Mouse (Mus musculus): ENCODE measurements around the gene Gm11541. TPM values are rescaled to one million over a fixed set of nuclear protein-coding genes. Genes with fewer than 3 reads are reported as not detected.

The Gm11541 gene
- polyA plus RNA-seq, 1 experiment from 2014 or later: not detected

GRCm38 (mm10) chr11:94717239-94717638, 12.9 kb upstream of the Gm11541 start:
- Histone ChIP-seq H3K4me2 (ENCODE audit: low read depth, low read length) (peak overlapping the region; percentile 44; the same call in 1 of the 2 replicates), H3K36me3 (replicated peaks; ENCODE audit: insufficient read depth, low read length) (no peaks in the 10 kb centered on the region), H3K9me3 (ENCODE audit: low read length) (no peaks in the 10 kb centered on the region), H3K27ac (ENCODE audit: low read depth) (no peak overlapping the region), H3K4me1 (ENCODE audit: insufficient read depth) (peaks cover 3% of the 10 kb centered on the region; the same call in 1 of the 2 replicates), H3K4me3 (ENCODE audit: low read depth, low read length) (no peak overlapping the region), H3K9ac (replicated peaks) (no peak overlapping the region), H3K27me3 (ENCODE audit: insufficient read depth, low read length) (0 out of 2 replicates have a peak, but pooled peaks cover 2% of the 10 kb centered on the region)
- 48% methylated on average over 11 of the region's 11 CpGs for WGBS (ENCODE audit: insufficient replicate concordance)
- TF ChIP-seq EP300 (IDR thresholded peaks at IDR 0.05; ENCODE audit: low read depth) (no peak), CTCF (IDR thresholded peaks at IDR 0.05; ENCODE audit: low read depth) (no peak)
- no peak for DNase-seq
- no peak for ATAC-seq

- WGBS (ENCODE audit: insufficient replicate concordance): 15% methylated on average over 9 of the region's 9 CpGs
- Histone ChIP-seq H3K4me2 (ENCODE audit: low read depth, low read length) (peak overlapping the region; percentile 44; the same call in 1 of the 2 replicates), H3K9me3 (ENCODE audit: low read length) (no peaks in the 10 kb centered on the region), H3K27ac (ENCODE audit: low read depth) (no peak overlapping the region), H3K27me3 (ENCODE audit: insufficient read depth, low read length) (0 out of 2 replicates have a peak, but pooled peaks cover 2% of the 10 kb centered on the region), H3K4me1 (ENCODE audit: insufficient read depth) (peaks cover 3% of the 10 kb centered on the region; the same call in 1 of the 2 replicates), H3K9ac (replicated peaks) (no peak overlapping the region), H3K36me3 (replicated peaks; ENCODE audit: insufficient read depth, low read length) (no peaks in the 10 kb centered on the region), H3K4me3 (ENCODE audit: low read depth, low read length) (no peak overlapping the region)
- TF ChIP-seq CTCF (IDR thresholded peaks at IDR 0.05; ENCODE audit: low read depth) (peak; percentile 69), EP300 (IDR thresholded peaks at IDR 0.05; ENCODE audit: low read depth) (no peak)
- DNase-seq (peak; percentile 59), ATAC-seq (peak; percentile 86)
Measured at GRCm38 (mm10) chr11:94716754-94717153, 12.5 kb upstream of the Gm11541 start.

- H3K4me2 ChIP-seq (ENCODE audit: low read depth, low read length): no peak overlapping the region
- H3K27me3 ChIP-seq (ENCODE audit: insufficient read depth, low read length): 0 out of 2 replicates have a peak, but pooled peaks cover 2% of the 10 kb centered on the region
- ATAC-seq: no peak
- TF ChIP-seq EP300 (IDR thresholded peaks at IDR 0.05; ENCODE audit: low read depth) (no peak), CTCF (IDR thresholded peaks at IDR 0.05; ENCODE audit: low read depth) (no peak)
- no peak for DNase-seq
- no peak overlapping the region for H3K4me3 ChIP-seq (ENCODE audit: low read depth, low read length)
- no peaks in the 10 kb centered on the region for H3K36me3 ChIP-seq (replicated peaks; ENCODE audit: insufficient read depth, low read length)
- no peak overlapping the region for H3K9ac ChIP-seq (replicated peaks)
- H3K27ac ChIP-seq (ENCODE audit: low read depth): no peak overlapping the region
- H3K9me3 ChIP-seq (ENCODE audit: low read length): no peaks in the 10 kb centered on the region
- H3K4me1 ChIP-seq (ENCODE audit: insufficient read depth): peaks cover 3% of the 10 kb centered on the region; the same call in 1 of the 2 replicates
- WGBS (ENCODE audit: insufficient replicate concordance): 81% methylated on average over 5 of the region's 5 CpGs
Measured at GRCm38 (mm10) chr11:94715622-94716021, 11.3 kb upstream of the Gm11541 start.

- ATAC-seq (no peak), DNase-seq (no peak)
- Histone ChIP-seq H3K4me3 (ENCODE audit: low read depth, low read length) (no peak overlapping the region), H3K27ac (ENCODE audit: low read depth) (no peak overlapping the region), H3K4me1 (ENCODE audit: insufficient read depth) (peaks cover 3% of the 10 kb centered on the region; the same call in 1 of the 2 replicates), H3K9me3 (ENCODE audit: low read length) (no peaks in the 10 kb centered on the region), H3K4me2 (ENCODE audit: low read depth, low read length) (no peak overlapping the region), H3K9ac (replicated peaks) (no peak overlapping the region), H3K27me3 (ENCODE audit: insufficient read depth, low read length) (0 out of 2 replicates have a peak, but pooled peaks cover 2% of the 10 kb centered on the region), H3K36me3 (replicated peaks; ENCODE audit: insufficient read depth, low read length) (no peaks in the 10 kb centered on the region)
- 42% methylated on average over 11 of the region's 11 CpGs for WGBS (ENCODE audit: insufficient replicate concordance)
- TF ChIP-seq EP300 (IDR thresholded peaks at IDR 0.05; ENCODE audit: low read depth) (no peak), CTCF (IDR thresholded peaks at IDR 0.05; ENCODE audit: low read depth) (no peak)
Measured at GRCm38 (mm10) chr11:94713246-94713860, 9.1 kb upstream of the Gm11541 start.

- Histone ChIP-seq H3K27ac (ENCODE audit: low read depth) (no peak overlapping the region), H3K9ac (replicated peaks) (no peak overlapping the region), H3K27me3 (ENCODE audit: insufficient read depth, low read length) (no peaks in the 10 kb centered on the region), H3K9me3 (ENCODE audit: low read length) (no peaks in the 10 kb centered on the region), H3K4me3 (ENCODE audit: low read depth, low read length) (no peak overlapping the region), H3K4me1 (ENCODE audit: insufficient read depth) (no peaks in the 10 kb centered on the region), H3K36me3 (replicated peaks; ENCODE audit: insufficient read depth, low read length) (no peaks in the 10 kb centered on the region), H3K4me2 (ENCODE audit: low read depth, low read length) (no peak overlapping the region)
- 0 out of 2 replicates have a peak, but pooled peaks have one; percentile 16 for TF ChIP-seq CTCF (IDR thresholded peaks at IDR 0.05; ENCODE audit: low read depth)
- no peak for TF ChIP-seq EP300 (IDR thresholded peaks at IDR 0.05; ENCODE audit: low read depth)
- WGBS (ENCODE audit: insufficient replicate concordance): 38% methylated on average over 7 of the region's 7 CpGs
- ATAC-seq (no peak), DNase-seq (no peak)
Measured at GRCm38 (mm10) chr11:94704020-94704419, 279 bp downstream of the Gm11541 start.

GRCm38 (mm10) chr11:94702216-94702610, 2.1 kb downstream of the Gm11541 start:
- ATAC-seq: no peak
- Histone ChIP-seq H3K4me2 (ENCODE audit: low read depth, low read length) (0 out of 2 replicates have a peak overlapping the region, but pooled peaks have one; percentile 1), H3K4me1 (ENCODE audit: insufficient read depth) (no peaks in the 10 kb centered on the region), H3K4me3 (ENCODE audit: low read depth, low read length) (no peak overlapping the region), H3K27ac (ENCODE audit: low read depth) (no peak overlapping the region), H3K27me3 (ENCODE audit: insufficient read depth, low read length) (no peaks in the 10 kb centered on the region), H3K9me3 (ENCODE audit: low read length) (no peaks in the 10 kb centered on the region), H3K36me3 (replicated peaks; ENCODE audit: insufficient read depth, low read length) (no peaks in the 10 kb centered on the region), H3K9ac (replicated peaks) (no peak overlapping the region)
- no peak for DNase-seq
- WGBS (ENCODE audit: insufficient replicate concordance): 48% methylated on average over 3 of the region's 3 CpGs
- TF ChIP-seq EP300 (IDR thresholded peaks at IDR 0.05; ENCODE audit: low read depth) (no peak), CTCF (IDR thresholded peaks at IDR 0.05; ENCODE audit: low read depth) (no peak)
